Mouse (Mus musculus) liver, embryonic 12.5 days (tissue): ENCODE measurements around the gene Slc35d2. TPM values are rescaled to one million over a fixed set of nuclear protein-coding genes. Genes with fewer than 3 reads are reported as not detected.
"Not testable (repeated sequence)": the region's sequence is repeated elsewhere in the genome, so short reads cannot be mapped to it uniquely, and the experiment has no call there.

Experiments
- ATAC-seq: fragments of 200-750 bp; cut with Nextera tagmentation; 2 replicates; pipeline ENCODE4 v1.8.0; 2017; ENCODE audit warnings: moderate number of reproducible peaks, mild to moderate bottlenecking, moderate library complexity
- H3K27ac ChIP-seq: fragments of 300-500 bp; sonication (generic); 2 replicates; pipeline ENCODE4 v1.5.1; 2016; ENCODE audit warnings: mild to moderate bottlenecking
- H3K27me3 ChIP-seq: fragments of 300-500 bp; sonication (generic); replicated peaks from 2 replicates; pipeline ENCODE4 v1.6.1; 2016; ENCODE audit warnings: mild to moderate bottlenecking, moderate library complexity
- H3K36me3 ChIP-seq: fragments of 300-500 bp; sonication (generic); 2 replicates; pipeline ENCODE4 v1.6.1; 2016; ENCODE audit warnings: mild to moderate bottlenecking, moderate library complexity
- H3K4me1 ChIP-seq: fragments of 300-500 bp; sonication (generic); 2 replicates; pipeline ENCODE4 v1.6.1; 2016
- H3K4me2 ChIP-seq: fragments of 300-500 bp; sonication (generic); 2 replicates; pipeline ENCODE4 v1.6.1; 2016; ENCODE audit warnings: mild to moderate bottlenecking, moderate library complexity
- H3K4me3 ChIP-seq: fragments of 300-500 bp; sonication (generic); 2 replicates; pipeline ENCODE4 v1.5.1; 2016; ENCODE audit warnings: mild to moderate bottlenecking, moderate library complexity
- H3K9ac ChIP-seq: fragments of 300-500 bp; sonication (generic); 2 replicates; pipeline ENCODE4 v1.6.1; 2016; ENCODE audit warnings: mild to moderate bottlenecking, moderate library complexity
- H3K9me3 ChIP-seq: fragments of 300-500 bp; sonication (generic); replicated peaks from 2 replicates; pipeline ENCODE4 v1.6.1; 2016; ENCODE audit warnings: mild to moderate bottlenecking, moderate library complexity
- WGBS: fragments of 180-500 bp; shearing (Covaris S2); methylation state at CpG from one replicate; pipeline ENCODE4 v1.1.7; 2016; ENCODE audit not compliant: insufficient replicate concordance; 5-methylcytosine and 5-hydroxymethylcytosine counted together
- polyA plus RNA-seq: library from polyadenylated mRNA; unstranded; fragments of >200 nt; fragmentation: Nextera tagmentation; extraction: Ambion mirVana; gene quantifications from 2 replicates; pipeline ENCODE4 v1.2.1, GENCODE M21; 2016

Gene Slc35d2
- polyA plus RNA-seq, 1 experiment from 2014 or later: 3.6 TPM

DNA sequence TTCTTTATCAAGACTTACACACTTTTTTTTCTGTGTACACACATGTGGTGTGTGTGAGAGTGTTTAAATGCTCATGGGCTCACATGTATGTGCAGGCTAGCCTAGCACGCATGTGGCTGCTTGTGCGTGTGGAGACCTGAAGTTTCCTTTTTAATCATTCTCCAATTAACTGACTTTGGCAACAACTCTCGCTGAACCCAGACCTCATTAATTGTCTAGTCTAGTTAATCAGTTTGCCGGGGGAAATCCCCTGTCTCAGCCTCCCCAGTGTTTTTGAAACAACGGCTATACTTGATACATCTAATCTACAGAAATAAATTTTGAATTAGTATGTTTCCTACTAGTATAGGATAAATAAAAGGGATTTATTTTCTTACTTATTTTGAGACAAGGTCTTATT, 43.1 kb downstream of the Slc35d2 start:
- H3K4me1 ChIP-seq: no peaks in the 10 kb centered on the region

GRCm38 (mm10) chr13:64083331-64083730, 45.8 kb downstream of the Slc35d2 start:
- H3K27me3 ChIP-seq: peaks cover 14% of the 10 kb centered on the region; the same call in 1 of the 2 replicates
- WGBS: 65% methylated on average over 3 of the region's 3 CpGs
- H3K27ac ChIP-seq: no peak overlapping the region
- H3K4me1 ChIP-seq: no peaks in the 10 kb centered on the region
- no peak overlapping the region for H3K9ac ChIP-seq
- no peak overlapping the region for H3K4me2 ChIP-seq
- no peaks in the 10 kb centered on the region for H3K36me3 ChIP-seq
- H3K9me3 ChIP-seq: no peaks in the 10 kb centered on the region
- ATAC-seq: no peak
- H3K4me3 ChIP-seq: no peak overlapping the region

More for the DNA sequence above, 43.1 kb downstream of the Slc35d2 start:
- 75% methylated on average over 5 of the region's 5 CpGs for WGBS
- no peak overlapping the region for H3K4me3 ChIP-seq
- H3K9me3 ChIP-seq: no peaks in the 10 kb centered on the region
- no peak overlapping the region for H3K4me2 ChIP-seq
- no peak overlapping the region for H3K9ac ChIP-seq
- no peaks in the 10 kb centered on the region for H3K36me3 ChIP-seq
- peaks cover 14% of the 10 kb centered on the region; the same call in 1 of the 2 replicates for H3K27me3 ChIP-seq
- no peak for ATAC-seq
- H3K27ac ChIP-seq: no peak overlapping the region

DNA sequence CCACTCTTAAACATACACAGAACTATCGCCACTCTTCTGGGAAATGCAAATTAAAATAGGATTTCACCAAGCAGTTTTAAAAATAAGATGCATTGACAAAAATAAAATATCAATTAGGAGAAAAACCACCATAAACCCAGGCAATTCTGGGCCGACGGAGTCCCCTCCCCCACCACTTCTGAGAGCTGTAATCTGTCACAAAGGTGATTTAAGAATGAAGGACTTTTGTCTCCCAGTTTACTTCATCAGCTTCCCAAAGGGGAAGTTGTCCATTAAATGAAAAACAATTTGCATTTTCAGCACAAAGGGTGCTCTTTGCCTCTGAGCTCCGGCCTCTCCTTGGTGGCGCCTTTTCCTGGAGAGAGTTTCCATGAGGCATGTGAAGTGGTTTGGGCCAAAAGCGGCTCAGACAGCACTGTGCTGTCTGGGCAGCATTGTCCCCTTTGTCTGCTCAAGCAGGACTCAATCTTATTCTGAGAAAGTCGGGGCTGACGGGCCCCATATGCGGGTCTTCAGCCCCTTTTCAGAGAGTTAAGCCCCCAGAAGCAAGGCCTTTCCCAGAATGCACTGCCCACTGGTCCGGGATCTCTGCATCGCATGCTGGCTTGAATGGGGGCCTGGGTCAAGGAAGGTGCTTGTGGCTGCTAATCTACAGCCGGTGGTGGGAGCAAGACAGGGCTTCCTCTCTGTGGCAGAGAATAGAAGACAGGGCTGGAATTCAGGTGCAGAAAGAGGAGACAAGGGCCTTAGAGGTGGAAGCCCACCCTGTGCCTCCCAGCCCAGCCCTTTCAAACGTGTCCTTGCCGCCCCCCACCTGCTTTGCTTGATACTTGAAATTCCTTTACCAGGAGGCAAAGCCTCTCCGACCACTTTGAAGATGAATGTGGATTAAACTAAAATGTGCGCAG, 47.9 kb downstream of the Slc35d2 start:
- Histone ChIP-seq H3K36me3 (no peaks in the 10 kb centered on the region), H3K9me3 (no peaks in the 10 kb centered on the region), H3K4me1 (no peaks in the 10 kb centered on the region), H3K9ac (no peak overlapping the region), H3K4me2 (no peak overlapping the region), H3K27me3 (peaks cover 14% of the 10 kb centered on the region; the same call in 1 of the 2 replicates), H3K27ac (no peak overlapping the region), H3K4me3 (no peak overlapping the region)
- no peak for ATAC-seq
- 47% methylated on average over 16 of the region's 16 CpGs for WGBS

- H3K9ac ChIP-seq: no peak overlapping the region
- peaks cover 14% of the 10 kb centered on the region; the same call in 1 of the 2 replicates for H3K27me3 ChIP-seq
- no peaks in the 10 kb centered on the region for H3K36me3 ChIP-seq
- no peak for ATAC-seq
- H3K9me3 ChIP-seq: no peaks in the 10 kb centered on the region
- no peaks in the 10 kb centered on the region for H3K4me1 ChIP-seq
- no peak overlapping the region for H3K4me3 ChIP-seq
- WGBS: 67% methylated on average over 5 of the region's 5 CpGs
- H3K27ac ChIP-seq: no peak overlapping the region
- H3K4me2 ChIP-seq: no peak overlapping the region
Observed at GRCm38 (mm10) chr13:64077591-64077990, 51.6 kb downstream of the Slc35d2 start.

- no peak overlapping the region for H3K4me2 ChIP-seq
- no peaks in the 10 kb centered on the region for H3K36me3 ChIP-seq
- no peaks in the 10 kb centered on the region for H3K27me3 ChIP-seq
- no peak overlapping the region for H3K27ac ChIP-seq
- H3K9ac ChIP-seq: no peak overlapping the region
- no peaks in the 10 kb centered on the region for H3K4me1 ChIP-seq
- H3K4me3 ChIP-seq: no peak overlapping the region
- 65% methylated on average over 4 of the region's 4 CpGs for WGBS
- no peak for ATAC-seq
- H3K9me3 ChIP-seq: no peaks in the 10 kb centered on the region
Observed at GRCm38 (mm10) chr13:64076074-64076473, 53.1 kb downstream of the Slc35d2 start.

DNA sequence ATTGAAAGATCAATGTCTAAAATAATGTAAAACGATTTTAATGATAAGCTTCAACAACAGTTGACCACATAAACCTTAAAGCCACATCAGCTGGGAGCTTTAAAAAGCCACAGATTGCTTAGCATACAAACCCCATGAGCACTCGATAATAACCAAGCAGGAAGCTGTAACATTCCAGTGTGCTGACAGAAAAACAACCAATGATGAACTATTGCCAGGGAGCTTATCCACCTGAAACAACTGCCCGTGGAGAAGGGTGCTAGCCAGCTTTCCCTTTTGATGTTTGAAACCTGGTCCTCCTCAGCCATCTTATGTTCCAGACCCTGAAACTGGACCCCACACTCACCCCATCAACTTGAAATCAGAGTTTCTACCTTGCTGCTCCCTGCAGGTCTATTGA, 62.5 kb downstream of the Slc35d2 start:
- 35% methylated on average over 3 of the region's 3 CpGs for WGBS
- Histone ChIP-seq H3K27me3 (no peaks in the 10 kb centered on the region), H3K27ac (no peak overlapping the region), H3K4me3 (no peak overlapping the region), H3K4me2 (no peak overlapping the region), H3K4me1 (no peaks in the 10 kb centered on the region), H3K9ac (no peak overlapping the region), H3K9me3 (no peaks in the 10 kb centered on the region), H3K36me3 (no peaks in the 10 kb centered on the region)
- no peak for ATAC-seq

DNA sequence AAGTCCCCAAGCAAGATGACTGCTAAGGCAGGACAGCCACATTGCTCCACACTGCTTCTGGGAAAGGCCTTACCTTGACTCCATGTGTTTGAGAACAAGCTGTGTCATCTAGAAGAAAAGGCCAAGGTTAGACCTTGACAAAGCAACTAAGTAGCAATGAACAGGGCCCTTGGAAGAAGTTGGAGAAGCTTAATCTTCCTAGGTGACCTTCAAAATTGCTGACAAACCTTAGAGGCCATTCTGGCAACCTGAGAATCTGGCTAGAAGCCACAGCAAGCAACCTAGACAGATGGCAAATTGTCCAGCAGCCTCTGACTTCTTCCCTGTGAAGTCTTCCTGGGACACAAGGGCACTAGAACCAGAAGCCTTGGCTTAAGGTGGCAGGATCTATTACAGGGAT, 64.9 kb downstream of the Slc35d2 start:
- ATAC-seq: no peak
- Histone ChIP-seq H3K9me3 (no peaks in the 10 kb centered on the region), H3K4me1 (no peaks in the 10 kb centered on the region), H3K27me3 (no peaks in the 10 kb centered on the region), H3K4me3 (no peak overlapping the region), H3K4me2 (no peak overlapping the region), H3K27ac (no peak overlapping the region), H3K9ac (no peak overlapping the region), H3K36me3 (no peaks in the 10 kb centered on the region)

DNA sequence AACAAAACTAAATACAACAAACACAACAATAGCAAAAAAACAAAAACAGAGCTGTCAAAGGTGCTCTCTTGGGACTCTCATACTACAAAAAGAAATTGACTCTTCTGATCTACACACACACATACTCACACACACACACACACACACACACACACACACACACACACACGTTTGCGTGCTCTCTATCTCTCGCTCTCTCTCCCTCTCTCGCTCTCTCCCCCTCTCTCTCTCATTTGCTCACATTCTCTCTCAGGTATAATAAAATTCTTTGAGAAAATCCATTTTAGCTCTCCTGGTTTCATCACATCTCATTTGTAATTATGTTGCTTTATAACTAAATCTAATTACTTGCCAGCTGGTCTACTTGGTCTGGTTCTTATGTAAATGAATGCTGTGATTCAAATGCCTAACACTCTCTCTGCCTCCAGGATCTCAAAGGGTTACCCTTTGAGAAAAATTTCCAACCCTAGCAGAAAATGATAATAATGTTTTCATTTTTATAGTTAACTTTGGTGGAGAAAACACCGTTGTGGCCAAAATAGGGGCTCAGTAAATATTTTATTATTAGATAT, 68.1 kb downstream of the Slc35d2 start:
- 65% methylated on average over 5 of the region's 5 CpGs for WGBS
- no peak overlapping the region for H3K9ac ChIP-seq
- no peak overlapping the region for H3K4me2 ChIP-seq
- H3K4me1 ChIP-seq: no peaks in the 10 kb centered on the region
- ATAC-seq: no peak
- no peak overlapping the region for H3K27ac ChIP-seq
- no peak overlapping the region for H3K4me3 ChIP-seq
- H3K36me3 ChIP-seq: no peaks in the 10 kb centered on the region
- no peaks in the 10 kb centered on the region for H3K27me3 ChIP-seq
- no peaks in the 10 kb centered on the region for H3K9me3 ChIP-seq

DNA sequence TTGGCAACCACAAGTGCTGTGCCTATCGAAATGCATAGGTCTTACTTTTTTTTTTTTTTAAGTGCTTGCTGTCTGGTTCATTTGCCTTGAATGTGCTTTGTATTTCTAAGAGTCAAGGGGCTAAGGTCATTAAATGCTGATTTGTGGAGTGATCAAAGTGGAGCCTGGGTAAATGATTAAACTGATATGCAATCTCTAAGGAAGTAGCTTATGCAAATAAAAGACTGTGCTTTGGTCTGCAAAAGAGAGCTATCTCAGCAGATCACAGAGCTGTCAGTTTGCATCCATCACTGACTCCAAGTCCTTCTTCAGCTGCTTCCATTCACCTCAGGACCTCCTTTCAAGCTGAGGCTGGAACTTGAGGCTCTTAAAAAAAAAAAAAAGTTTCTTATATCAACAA, 75.2 kb downstream of the Slc35d2 start:
- 0 out of 2 replicates have a peak, but pooled peaks cover 6% of the 10 kb centered on the region for H3K9me3 ChIP-seq
- H3K9ac ChIP-seq: no peak overlapping the region
- no peaks in the 10 kb centered on the region for H3K27me3 ChIP-seq
- no peak overlapping the region for H3K27ac ChIP-seq
- no peaks in the 10 kb centered on the region for H3K36me3 ChIP-seq
- H3K4me1 ChIP-seq: peaks cover 11% of the 10 kb centered on the region
- ATAC-seq: 0 out of 2 replicates have a peak, but pooled peaks have one; percentile 30
- 53% methylated on average over 1 of the region's 1 CpGs for WGBS
- no peak overlapping the region for H3K4me2 ChIP-seq
- H3K4me3 ChIP-seq: no peak overlapping the region

GRCm38 (mm10) chr13:64052281-64052680, 76.9 kb downstream of the Slc35d2 start:
- not testable (repeated sequence) for H3K27ac ChIP-seq, ATAC-seq, H3K9me3 ChIP-seq, H3K4me2 ChIP-seq, H3K27me3 ChIP-seq, H3K36me3 ChIP-seq, H3K9ac ChIP-seq, H3K4me3 ChIP-seq
- H3K4me1 ChIP-seq: peaks cover 11% of the 10 kb centered on the region
- whole genome bisulfite sequencing: 61% methylated on average over 2 of the region's 2 CpGs

GRCm38 (mm10) chr13:64050895-64051294, 78.3 kb downstream of the Slc35d2 start:
- H3K4me1 ChIP-seq: peaks cover 11% of the 10 kb centered on the region
- H3K4me2 ChIP-seq: no peak overlapping the region
- H3K27ac ChIP-seq: no peak overlapping the region
- H3K4me3 ChIP-seq: no peak overlapping the region
- 56% methylated on average over 4 of the region's 4 CpGs for WGBS
- ATAC-seq: no peak
- no peaks in the 10 kb centered on the region for H3K27me3 ChIP-seq
- H3K36me3 ChIP-seq: no peaks in the 10 kb centered on the region
- H3K9me3 ChIP-seq: 0 out of 2 replicates have a peak, but pooled peaks cover 6% of the 10 kb centered on the region
- H3K9ac ChIP-seq: no peak overlapping the region

DNA sequence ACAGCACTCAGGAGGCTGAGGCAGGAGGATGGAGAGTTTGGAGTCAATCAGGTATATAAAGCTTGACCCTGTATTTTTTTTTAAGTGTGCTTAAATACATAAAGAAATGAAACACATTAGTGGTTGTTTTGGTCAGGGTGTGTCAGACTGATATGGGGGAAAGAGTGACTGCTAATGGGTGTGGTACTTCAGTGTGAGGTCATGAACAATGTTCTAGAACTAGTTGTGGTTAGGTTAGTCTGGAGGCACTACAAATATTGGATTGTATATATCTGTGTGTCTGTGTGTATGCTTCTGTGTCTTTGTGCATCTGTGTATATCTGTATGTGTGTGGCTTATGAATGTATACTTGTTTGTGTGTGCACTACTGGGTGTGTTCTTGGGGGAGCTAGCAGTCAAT, 79.6 kb downstream of the Slc35d2 start:
- no peak overlapping the region for H3K27ac ChIP-seq
- H3K9me3 ChIP-seq: 0 out of 2 replicates have a peak, but pooled peaks cover 6% of the 10 kb centered on the region
- no peak overlapping the region for H3K9ac ChIP-seq
- H3K4me1 ChIP-seq: peaks cover 11% of the 10 kb centered on the region
- H3K4me3 ChIP-seq: no peak overlapping the region
- H3K27me3 ChIP-seq: no peaks in the 10 kb centered on the region
- H3K36me3 ChIP-seq: no peaks in the 10 kb centered on the region
- ATAC-seq: peak; percentile 66
- H3K4me2 ChIP-seq: no peak overlapping the region
